Mouse (Mus musculus): Measurements from ENCODE around the gene Ywhae.

The Ywhae gene

GRCm38 (mm10) chr11:75738477-75738821 lies 5.8 kb downstream of the Ywhae start:
- no peak for DNase-seq

- no peak for DNase-seq
Observed at GRCm38 (mm10) chr11:75740204-75740603, 7.5 kb downstream of the Ywhae start.

- no peak for DNase-seq
Observed at GRCm38 (mm10) chr11:75741615-75742014, 8.9 kb downstream of the Ywhae start.

- no peak for DNase-seq
Observed at GRCm38 (mm10) chr11:75744761-75745160, 12.1 kb downstream of the Ywhae start.

- no peak for DNase-seq
Observed at GRCm38 (mm10) chr11:75750537-75750936, 17.9 kb downstream of the Ywhae start.

GRCm38 (mm10) chr11:75751082-75751481 lies 18.4 kb downstream of the Ywhae start:
- no peak for DNase-seq

- no peak for DNase-seq
Observed at GRCm38 (mm10) chr11:75756687-75757086, 24.0 kb downstream of the Ywhae start.

- no peak for DNase-seq
Observed at GRCm38 (mm10) chr11:75758553-75758952, 25.9 kb downstream of the Ywhae start.

GRCm38 (mm10) chr11:75760785-75761184 lies 28.1 kb downstream of the Ywhae start:
- DNase-seq = no peak

- no peak for DNase-seq
Observed at GRCm38 (mm10) chr11:75762708-75763107, 30.0 kb downstream of the Ywhae start.

- DNase-seq = no peak
Observed at GRCm38 (mm10) chr11:75764521-75765023, 31.9 kb downstream of the Ywhae start.

GRCm38 (mm10) chr11:75765161-75765560 lies 32.5 kb downstream of the Ywhae start:
- DNase-seq = no peak

GRCm38 (mm10) chr11:75767014-75767413 lies 34.3 kb downstream of the Ywhae start:
- no peak for DNase-seq

- DNase-seq = no peak
Observed at GRCm38 (mm10) chr11:75768091-75768989, 35.7 kb downstream of the Ywhae start.

GRCm38 (mm10) chr11:75769206-75769605 lies 36.5 kb downstream of the Ywhae start:
- peak; percentile 89 for DNase-seq

GRCm38 (mm10) chr11:75772562-75772961 lies 39.9 kb downstream of the Ywhae start:
- no peak for DNase-seq

- DNase-seq = no peak
Observed at GRCm38 (mm10) chr11:75775919-75776318, 43.2 kb downstream of the Ywhae start.

GRCm38 (mm10) chr11:75781919-75782318 lies 49.2 kb downstream of the Ywhae start:
- DNase-seq = peak; percentile 78

GRCm38 (mm10) chr11:75783799-75784198 lies 51.1 kb downstream of the Ywhae start:
- no peak for DNase-seq

GRCm38 (mm10) chr11:75785897-75786296 lies 53.2 kb downstream of the Ywhae start:
- DNase-seq = no peak

- no peak for DNase-seq
Observed at GRCm38 (mm10) chr11:75792535-75792934, 59.9 kb downstream of the Ywhae start.

GRCm38 (mm10) chr11:75793351-75793750 lies 60.7 kb downstream of the Ywhae start:
- DNase-seq = no peak

GRCm38 (mm10) chr11:75794602-75795320 lies 62.1 kb downstream of the Ywhae start:
- DNase-seq = no peak

- no peak for DNase-seq
Observed at GRCm38 (mm10) chr11:75795321-75795636, 62.6 kb downstream of the Ywhae start.
